Mouse (Mus musculus) gastrocnemius, adult 2 months (tissue): ENCODE measurements around the gene Ldhal6b. TPM values are rescaled to one million over a fixed set of nuclear protein-coding genes. Genes with fewer than 3 reads are reported as not detected.
"Not testable (repeated sequence)": the region's sequence is repeated elsewhere in the genome, so short reads cannot be mapped to it uniquely, and the experiment has no call there.

Experiments
- DNase-seq: peaks from one replicate; pipeline ENCODE4 v3.0.0; 2022
- H3K27ac ChIP-seq: fragments of 200-600 bp; 2 replicates; pipeline ENCODE4 v1.8.1; 2022; ENCODE audit warnings: mild to moderate bottlenecking
- H3K4me3 ChIP-seq: fragments of 200-600 bp; 2 replicates; pipeline ENCODE4 v1.8.1; 2022; ENCODE audit warnings: mild to moderate bottlenecking, moderate library complexity
- CTCF ChIP-seq: fragments of 200-600 bp; IDR thresholded peaks from 2 replicates; pipeline ENCODE4 v1.8.1; 2022; ENCODE audit warnings: antibody characterized with exemption, mild to moderate bottlenecking, moderate library complexity
- intact Hi-C: fragments of 180-260 bp; cut with DNase I; formaldehyde crosslinking; loops from one replicate; pipeline ENCODE4 v1.15.1; 2025
- long read RNA-seq, 2 experiments: library from polyadenylated mRNA; stranded (forward); transcript quantifications; one replicate each; pipeline ENCODE4 v2.0.0; 2021
- total RNA-seq, 2 experiments: library from RNA; stranded (reverse); gene quantifications; 2 replicates each; pipeline ENCODE4 v1.2.3; 2021

Ldhal6b gene
- under 1 TPM; 0.56 to 0.99 TPM for total RNA-seq
- long read RNA-seq, experiment 1 = 0 reads
- long read RNA-seq, experiment 2 = 0 reads

DNA sequence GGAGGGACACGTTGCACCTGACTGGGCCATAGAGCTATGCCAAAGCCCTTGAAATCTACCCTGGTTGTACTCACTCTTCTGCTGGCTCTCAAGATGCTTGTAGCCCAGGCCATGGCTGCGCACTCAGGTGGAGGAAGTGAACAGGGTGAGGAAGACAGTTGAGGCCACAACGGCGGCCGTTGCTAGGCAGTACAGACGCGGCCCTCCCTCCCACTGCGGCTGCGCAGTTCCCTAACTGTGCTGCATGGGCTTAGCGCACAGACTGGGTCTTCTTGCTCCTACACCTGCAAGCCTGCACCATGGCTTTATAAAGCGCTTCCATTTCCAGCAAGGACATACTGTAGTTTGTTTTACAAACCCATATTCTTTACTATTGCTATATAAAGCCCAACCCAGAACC, at the start of gene Ldhal6b:
Ldhal6b (minus strand) TSS at position 223 of the 400 bp plus-strand sequence.
- intact Hi-C loops = no loop called here
- Histone ChIP-seq H3K27ac (no peak within 1 kb of the TSS), H3K4me3 (no peak within 1 kb of the TSS)
- no peak for DNase-seq
- no peak for TF ChIP-seq CTCF

DNA sequence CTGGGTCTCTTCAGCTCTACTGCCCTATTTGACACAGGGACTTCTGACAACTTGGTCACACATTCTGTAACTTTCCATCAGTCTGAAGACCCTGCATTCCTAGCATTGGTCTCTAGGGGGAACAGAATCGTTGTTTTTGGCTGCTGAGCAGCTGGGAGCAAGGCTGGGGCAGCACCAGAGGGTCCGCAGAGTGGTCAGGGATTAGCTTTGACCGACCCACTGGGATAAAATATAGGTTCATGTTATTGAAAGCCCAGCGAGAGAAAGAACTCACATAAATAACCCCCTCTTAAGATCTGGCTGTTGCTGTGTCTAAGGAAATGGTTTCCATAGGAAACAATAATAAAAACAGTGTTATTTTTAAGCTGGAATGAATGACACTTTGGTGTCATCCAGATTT, 48.6 kb upstream of the Ldhal6b start:
- intact Hi-C loops = no loop called here
- no peak for TF ChIP-seq CTCF
- no peak for DNase-seq
- peak overlapping the region; percentile 53 for H3K27ac ChIP-seq
- no peak overlapping the region for H3K4me3 ChIP-seq

DNA sequence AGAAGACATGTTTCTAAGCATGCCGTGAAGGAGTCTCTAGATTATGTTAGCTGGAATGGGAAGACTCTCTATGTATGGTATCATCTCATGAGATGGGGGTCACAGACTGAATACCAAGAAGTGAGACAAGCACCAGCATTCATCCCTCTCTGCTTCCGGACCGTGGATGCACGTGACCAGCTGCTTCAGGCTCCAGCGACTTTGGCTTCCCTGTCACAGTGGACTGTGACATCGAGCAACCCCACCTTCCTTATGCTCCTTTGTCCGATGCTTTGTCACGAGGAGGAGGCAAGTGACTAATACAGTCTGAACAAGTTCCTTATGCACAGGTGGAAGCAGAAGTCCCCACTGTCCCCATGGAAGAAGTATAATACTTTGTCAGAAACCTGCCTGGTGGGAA, 48.2 kb upstream of the Ldhal6b start:
- peak overlapping the region; percentile 53 for H3K27ac ChIP-seq
- intact Hi-C loops = no loop called here
- TF ChIP-seq CTCF = no peak
- no peak for DNase-seq
- no peak overlapping the region for H3K4me3 ChIP-seq

DNA sequence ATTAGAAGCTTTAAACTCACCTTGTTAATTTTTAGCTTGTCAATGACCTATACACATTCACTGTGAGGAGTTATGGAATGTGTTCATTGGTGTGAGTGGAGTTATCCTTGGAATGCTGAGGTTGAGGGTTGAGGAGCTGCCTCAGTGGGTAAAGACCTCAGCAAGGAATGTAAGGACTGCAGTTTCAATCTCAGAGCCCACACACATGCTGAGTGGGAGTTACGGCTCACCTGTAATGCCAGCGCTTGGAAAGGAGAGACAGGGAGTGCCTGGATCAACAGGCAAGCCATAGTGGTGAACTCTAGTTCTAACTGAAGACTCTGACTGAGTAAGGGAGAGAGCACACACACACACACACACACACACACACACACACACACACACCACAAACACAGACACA, 45.3 kb upstream of the Ldhal6b start:
- TF ChIP-seq CTCF = no peak
- intact Hi-C loops = no loop called here
- Histone ChIP-seq H3K4me3 (no peak overlapping the region), H3K27ac (no peak overlapping the region)
- DNase-seq = no peak

DNA sequence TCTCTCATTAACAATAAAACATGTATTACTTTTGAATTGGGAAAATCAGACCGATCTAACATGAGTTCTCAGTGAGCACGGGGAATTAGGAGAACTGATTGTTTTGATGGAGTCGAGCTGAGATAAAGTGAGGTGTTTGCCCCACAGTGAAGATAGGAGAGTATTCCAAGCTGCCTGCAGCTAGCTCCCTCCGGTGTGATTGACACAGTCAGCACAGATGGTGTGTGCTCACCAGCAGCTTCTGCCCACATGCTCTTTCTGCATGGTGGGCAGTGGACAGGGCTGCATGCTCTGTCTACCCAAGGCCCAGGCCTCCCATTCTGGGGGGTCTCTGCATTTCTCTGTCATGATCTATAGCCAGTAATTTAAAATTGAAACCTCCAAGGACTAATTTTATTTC, 35.1 kb upstream of the Ldhal6b start:
- intact Hi-C loops = no loop called here
- no peak for DNase-seq
- Histone ChIP-seq H3K4me3 (no peak overlapping the region), H3K27ac (no peak overlapping the region)
- TF ChIP-seq CTCF = no peak

DNA sequence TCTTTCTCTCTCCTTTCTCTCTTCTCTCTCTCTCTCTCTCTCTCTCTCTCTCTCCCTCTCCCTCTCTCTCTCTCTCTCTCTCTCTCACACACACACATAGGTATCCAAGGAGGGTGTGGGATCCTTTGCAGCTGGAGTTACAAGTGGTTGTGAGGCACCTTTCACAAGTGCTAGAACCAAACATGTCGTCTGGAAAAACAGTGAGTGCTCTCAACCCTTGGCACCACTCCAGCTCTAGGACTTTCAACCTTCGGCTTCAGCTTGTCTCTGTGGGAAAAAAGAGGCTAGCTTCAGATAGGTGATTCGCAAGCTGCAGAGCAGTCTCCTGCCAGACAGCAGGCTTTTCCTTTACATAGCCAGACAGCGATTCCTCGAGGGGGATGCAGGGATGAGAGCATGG, 25.2 kb upstream of the Ldhal6b start:
- TF ChIP-seq CTCF = no peak
- Histone ChIP-seq H3K27ac (peak overlapping the region; percentile 24; the same call in 1 of the 2 replicates), H3K4me3 (no peak overlapping the region)
- intact Hi-C loops = no loop called here
- no peak for DNase-seq

DNA sequence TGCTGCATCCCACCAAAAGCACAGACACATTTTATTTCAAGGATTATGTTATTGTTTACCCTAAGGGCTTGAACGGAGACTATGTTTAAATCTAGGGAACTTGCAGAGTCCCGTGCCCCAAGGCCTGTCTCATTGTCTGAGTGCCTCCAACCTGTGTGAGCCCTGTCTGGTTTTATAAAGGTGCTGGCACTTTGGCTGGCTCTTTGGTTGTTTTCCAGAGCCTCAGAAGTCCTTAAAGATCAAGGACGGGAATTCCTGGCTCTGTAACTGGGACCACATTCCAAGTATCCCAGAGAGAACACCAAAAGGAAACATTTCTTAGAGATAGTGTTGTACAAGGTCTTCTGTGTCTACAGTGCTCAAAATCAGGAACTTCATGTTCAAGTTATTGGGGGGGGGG, 24.7 kb upstream of the Ldhal6b start:
- TF ChIP-seq CTCF = no peak
- no peak for DNase-seq
- no peak overlapping the region for H3K27ac ChIP-seq
- no peak overlapping the region for H3K4me3 ChIP-seq
- intact Hi-C loops = no loop called here

DNA sequence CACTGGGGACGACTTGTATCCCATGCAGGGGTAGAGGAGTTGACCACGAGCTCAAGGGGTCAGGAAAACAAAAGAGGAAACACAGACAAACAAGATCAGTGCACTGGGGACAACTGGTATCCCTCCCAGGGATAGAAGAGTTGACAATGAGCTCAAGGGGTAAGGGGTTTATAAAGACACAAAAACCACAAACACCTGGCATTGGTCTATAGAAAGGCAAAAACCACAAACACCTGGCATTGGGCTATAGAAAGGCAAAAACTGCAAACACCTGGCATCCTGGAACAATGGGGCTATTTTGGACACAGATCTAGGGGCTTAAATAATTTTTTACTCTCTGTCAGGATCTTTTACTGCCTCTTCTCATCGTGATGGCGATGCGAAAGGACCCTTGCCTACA, 23.8 kb upstream of the Ldhal6b start:
- H3K4me3 ChIP-seq, H3K27ac ChIP-seq, intact Hi-C loops, DNase-seq: not testable (repeated sequence)

DNA sequence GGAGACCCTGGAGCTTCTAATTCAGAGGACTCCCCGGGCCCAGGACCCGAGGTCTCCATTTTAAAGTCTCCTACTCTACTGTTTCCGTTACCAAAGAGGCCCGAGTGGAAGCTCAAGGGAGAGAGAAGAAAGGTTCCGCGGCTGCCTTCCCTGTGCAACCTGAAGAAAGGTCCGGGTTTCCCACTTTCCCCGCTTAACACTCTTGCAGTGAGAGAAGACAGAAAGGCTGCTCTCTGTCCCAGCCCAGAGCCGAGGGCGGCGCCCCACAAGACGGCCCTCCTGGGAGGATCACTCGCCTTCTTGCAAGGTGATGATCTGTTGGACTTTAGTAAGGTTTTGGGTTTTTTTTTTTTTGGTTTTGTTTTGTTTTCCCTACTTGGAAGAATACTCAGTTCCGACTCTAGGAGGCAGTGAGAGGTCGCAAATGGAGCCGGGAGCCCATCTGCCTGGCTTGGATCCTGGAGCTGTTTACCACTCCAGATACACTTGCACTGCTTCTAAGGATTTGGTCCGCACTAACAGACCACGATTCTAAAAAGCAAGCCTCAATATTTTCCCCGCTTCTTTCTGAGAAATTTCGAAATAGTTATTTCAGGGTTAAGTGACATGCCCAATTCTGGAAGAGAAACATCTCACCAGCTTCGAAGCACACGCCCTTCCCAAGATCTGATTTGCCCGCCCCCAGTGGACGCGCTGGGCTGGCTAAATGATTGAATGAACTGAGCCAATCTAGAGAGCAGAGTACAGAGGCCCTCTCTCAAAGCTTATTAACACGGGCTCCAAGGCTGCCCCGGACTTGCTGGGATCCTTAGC, 21.8 kb upstream of the Ldhal6b start, which contains the start of gene Tmem242:
Tmem242 (minus strand) TSS at position 101 of the 813 bp plus-strand sequence.
- Histone ChIP-seq H3K27ac (peak within 1 kb of the TSS; percentile 97), H3K4me3 (peak within 1 kb of the TSS; percentile 94)
- TF ChIP-seq CTCF = peak; percentile 73
- peak; percentile 91 for DNase-seq
- intact Hi-C loops = loop anchor here (1.0 to 2.0 kb wide), 2 partner anchors 52 to 312 kb away; partner anchors contain the start of gene Zdhhc14

DNA sequence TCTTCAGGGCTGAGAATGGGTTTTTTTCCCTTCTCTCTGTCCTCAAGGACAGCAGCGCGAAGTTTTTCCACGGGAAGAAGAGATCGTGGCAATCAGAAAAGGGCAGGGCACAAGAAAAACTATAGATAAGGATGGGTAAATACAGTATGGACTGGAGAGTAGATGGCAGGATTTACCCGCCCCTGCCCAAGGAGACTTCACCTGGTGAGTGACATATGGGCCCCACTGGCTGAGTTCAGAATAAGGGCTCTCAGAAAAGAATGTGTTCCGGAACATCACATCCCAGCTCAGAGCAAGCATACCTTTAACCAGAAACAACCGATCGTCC, 21.2 kb upstream of the Ldhal6b start:
- peak overlapping the region; percentile 94 for H3K4me3 ChIP-seq
- peak overlapping the region; percentile 97 for H3K27ac ChIP-seq
- intact Hi-C loops = loop anchor here (1.0 to 2.0 kb wide), 2 partner anchors 53 to 313 kb away; partner anchors contain the start of gene Zdhhc14
- DNase-seq = no peak
- TF ChIP-seq CTCF = no peak

DNA sequence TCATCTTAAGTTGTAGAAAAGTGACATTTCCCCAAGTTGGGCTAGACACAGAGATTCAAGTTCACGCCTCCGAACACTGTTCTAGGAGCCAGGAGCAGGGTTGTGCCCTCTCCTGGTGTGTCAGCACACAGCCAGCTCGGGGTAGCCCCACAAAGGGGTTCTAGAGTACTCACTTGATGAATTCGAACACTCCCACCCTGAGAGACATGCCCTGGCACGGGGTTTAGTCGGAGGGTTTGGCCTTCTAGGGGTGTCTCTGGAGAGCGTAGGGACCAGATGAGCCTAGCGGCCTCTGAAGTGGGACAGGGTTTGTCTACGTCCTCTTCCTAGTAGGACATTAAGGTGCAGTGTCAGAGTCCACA, 11.2 kb upstream of the Ldhal6b start:
- TF ChIP-seq CTCF = no peak
- intact Hi-C loops = loop anchor here (1.0 kb wide), 1 partner anchor 324 kb away; no protein-coding TSS in a partner anchor
- no peak for DNase-seq

DNA sequence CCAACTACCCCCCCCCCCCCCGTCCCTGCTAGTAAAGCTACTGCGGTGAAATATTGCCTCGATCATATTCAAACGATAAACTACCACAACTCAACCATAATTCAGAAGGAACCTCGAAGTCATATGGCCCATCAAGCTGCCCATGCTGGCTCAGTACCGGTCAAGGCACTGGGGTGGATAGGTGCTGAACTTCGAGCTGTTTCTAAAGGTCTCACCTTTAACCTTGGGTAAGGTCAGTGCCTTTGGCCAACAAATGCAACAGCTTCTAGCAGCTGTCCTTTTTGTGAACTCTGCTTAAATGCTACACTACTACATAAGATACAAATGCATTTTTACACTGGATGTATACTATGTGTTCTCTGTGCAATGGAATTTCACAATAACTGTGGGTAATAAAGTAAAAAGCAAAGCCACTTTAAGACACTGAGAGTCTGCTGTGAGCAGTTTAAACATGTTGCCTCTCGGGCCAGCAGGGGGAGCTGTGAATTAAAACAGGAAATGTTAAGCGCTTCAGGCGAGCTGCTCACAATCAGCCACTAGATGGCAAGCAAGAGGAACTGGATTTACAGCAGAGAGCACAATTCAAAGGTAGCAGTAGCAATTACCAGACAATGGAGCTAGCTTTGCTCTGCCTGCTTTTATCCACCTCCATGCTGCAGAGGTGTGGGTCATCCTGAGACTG, 10.7 kb upstream of the Ldhal6b start:
- peak; percentile 90 for DNase-seq
- no peak; the same call in none of the 2 replicates for TF ChIP-seq CTCF
- intact Hi-C loops = loop anchor here (1.0 kb wide), 1 partner anchor 324 kb away; no protein-coding TSS in a partner anchor
- Histone ChIP-seq H3K4me3 (no peak overlapping the region), H3K27ac (no peak overlapping the region)

More for the DNA sequence above, 11.2 kb upstream of the Ldhal6b start:
- Histone ChIP-seq H3K27ac (no peak overlapping the region), H3K4me3 (no peak overlapping the region)

DNA sequence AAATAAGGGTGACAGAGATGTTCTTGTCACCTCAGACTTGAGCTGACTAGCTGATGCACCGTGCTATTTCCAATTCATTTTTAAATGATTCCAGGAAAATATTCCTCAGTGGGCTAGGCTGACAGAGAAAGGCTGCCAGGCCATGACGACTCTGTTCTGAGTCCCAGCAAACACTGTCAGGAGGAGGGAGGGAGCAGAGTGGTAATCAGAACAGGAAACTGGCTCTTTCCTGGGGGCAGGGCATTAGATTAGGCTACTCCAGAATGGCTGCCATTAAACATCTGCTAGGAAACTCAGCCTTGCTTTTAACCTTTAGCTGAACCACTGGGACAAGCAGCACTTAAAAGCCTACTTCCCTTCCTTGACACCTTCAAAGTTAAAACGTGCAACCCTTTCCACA, 6.6 kb upstream of the Ldhal6b start:
- no peak for TF ChIP-seq CTCF
- Histone ChIP-seq H3K27ac (no peak overlapping the region), H3K4me3 (no peak overlapping the region)
- no peak for DNase-seq
- intact Hi-C loops = no loop called here
